Mouse (Mus musculus) bone marrow macrophage, adult 2 months (primary cell): ENCODE measurements around the gene Lad1.

Source experiments
- CTCF ChIP-seq: IDR thresholded peaks from 2 replicates; pipeline ENCODE4 v1.5.1; 2012; ENCODE audit warnings: low read depth, mild to moderate bottlenecking, low read length, moderate library complexity
- POLR2A ChIP-seq: IDR thresholded peaks from 2 replicates; pipeline ENCODE4 v1.6.1; 2012; ENCODE audit warnings: mild to moderate bottlenecking, low read depth, low read length, borderline replicate concordance

DNA sequence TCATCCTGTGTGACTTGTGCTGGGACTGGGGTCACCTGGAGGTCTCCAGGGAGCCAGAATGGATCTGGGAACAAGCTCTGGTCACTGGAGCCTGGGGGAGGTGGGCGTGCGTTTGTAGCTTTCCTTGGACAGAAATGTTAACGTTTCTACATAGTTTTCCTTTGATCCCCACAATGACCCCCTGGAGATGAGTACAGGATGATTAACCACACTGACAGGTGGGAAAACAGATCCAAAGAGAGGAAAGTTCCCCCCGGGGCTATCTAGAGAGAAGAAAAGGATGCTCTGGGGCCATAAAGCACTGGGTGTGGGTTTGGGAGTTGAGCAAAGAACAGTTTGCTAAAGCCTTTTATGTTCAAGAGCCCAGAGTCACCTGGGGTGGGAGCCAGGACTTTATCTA is 37.7 kb upstream of the Lad1 start:
- TF ChIP-seq POLR2A (no peak), CTCF (no peak)
